Mouse (Mus musculus) cerebellum, adult 2 months (tissue): ENCODE measurements around the gene Vamp9. TPM values are rescaled to one million over a fixed set of nuclear protein-coding genes. Genes with fewer than 3 reads are reported as not detected.
A peak's percentile ranks its signal among the peaks of the same experiment; 100 is the strongest.

Source experiments
- DNase-seq, 2 experiments: peaks; one replicate each; pipeline ENCODE4 v3.0.0; 2021
- H3K27ac ChIP-seq: fragments of 200-500 bp; 2 replicates; pipeline ENCODE4 v1.5.1; 2012; ENCODE audit warnings: low read length, control low read depth, inconsistent platforms; ENCODE audit not compliant: insufficient read depth
- H3K27me3 ChIP-seq: fragments of 200-500 bp; 2 replicates; pipeline ENCODE4 v1.6.1; 2012; ENCODE audit warnings: inconsistent platforms, mild to moderate bottlenecking, low read length, moderate library complexity; ENCODE audit not compliant: control insufficient read depth, insufficient read depth
- H3K4me1 ChIP-seq: fragments of 200-500 bp; 2 replicates; pipeline ENCODE4 v1.6.1; 2011; ENCODE audit warnings: low read length; ENCODE audit not compliant: control insufficient read depth, insufficient read depth
- H3K4me3 ChIP-seq: fragments of 200-500 bp; replicated peaks from 2 replicates; pipeline ENCODE3; 2011; ENCODE audit warnings: mild to moderate bottlenecking, low read depth, low read length, control low read depth; ENCODE audit not compliant: insufficient read depth
- CTCF ChIP-seq: fragments of 200-500 bp; IDR thresholded peaks from 2 replicates; pipeline ENCODE4 v1.5.1; 2011; ENCODE audit warnings: low read depth, mild to moderate bottlenecking, control low read depth, low read length, moderate library complexity, borderline replicate concordance; ENCODE audit not compliant: insufficient read depth
- POLR2A ChIP-seq: fragments of 200-500 bp; IDR thresholded peaks from 2 replicates; pipeline ENCODE4 v1.6.1; 2011; ENCODE audit warnings: low read length, control low read depth, borderline replicate concordance; ENCODE audit not compliant: insufficient read depth
- WGBS: fragments of 180-500 bp; shearing (Covaris S2); methylation state at CpG from one replicate; pipeline ENCODE4 v1.1.7; 2018; 5-methylcytosine and 5-hydroxymethylcytosine counted together
- polyA plus RNA-seq: library from polyadenylated mRNA; depleted of rRNA; stranded (reverse); fragments of >200 nt; gene quantifications from 2 replicates; pipeline ENCODE4 v1.2.3, GENCODE M21; 2012

Gene Vamp9
- polyA plus RNA-seq, 1 experiment, result not detected

DNA sequence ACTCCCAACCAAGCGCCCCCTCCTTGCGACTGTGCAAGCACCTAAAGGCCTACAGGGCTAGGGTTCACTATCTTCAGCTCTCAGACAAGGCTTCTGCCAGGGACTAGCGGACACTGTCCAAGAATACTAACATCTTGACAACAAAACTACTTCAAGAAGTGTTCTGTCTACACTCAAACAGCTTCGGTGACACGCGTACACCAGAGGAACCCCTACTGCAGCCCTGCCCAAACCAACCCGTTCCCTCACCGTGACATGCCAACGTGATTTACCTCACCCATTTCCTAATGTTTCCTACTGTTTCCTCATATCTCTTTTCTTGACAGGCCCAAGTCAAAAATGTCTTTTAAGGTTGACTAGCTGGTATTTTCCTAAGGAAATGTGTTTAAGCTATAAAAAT is 37.1 kb upstream of the Vamp9 start:
- WGBS, result 90% methylated on average over 9 of the region's 9 CpGs
- Histone ChIP-seq H3K4me3 (no peak overlapping the region), H3K4me1 (peaks cover 2% of the 10 kb centered on the region; the same call in 1 of the 2 replicates), H3K27ac (no peak overlapping the region), H3K27me3 (no peaks in the 10 kb centered on the region)
- no peak for DNase-seq
- no peak for TF ChIP-seq CTCF
- no peak for TF ChIP-seq POLR2A

DNA sequence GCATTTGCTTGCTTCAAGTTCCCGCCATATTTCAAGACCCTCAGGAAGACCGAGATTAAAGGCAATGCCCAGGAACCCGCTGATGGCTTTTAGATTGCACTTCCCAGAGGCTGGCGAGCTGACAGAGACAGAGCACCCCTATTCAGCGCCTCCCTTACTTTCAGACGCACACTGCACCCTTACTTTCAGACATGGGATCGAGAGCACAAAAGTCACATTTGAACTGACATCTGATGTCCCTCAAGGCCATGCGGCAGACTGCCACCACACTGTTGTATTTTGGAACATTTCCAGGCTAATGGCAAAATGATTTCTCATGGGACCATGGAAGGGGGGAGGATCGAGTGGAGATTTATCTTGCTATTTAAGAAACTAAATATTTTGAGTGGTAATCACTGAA is 28.5 kb upstream of the Vamp9 start:
- no peak for TF ChIP-seq POLR2A
- H3K4me3 ChIP-seq, result no peak overlapping the region
- 32% methylated on average over 9 of the region's 9 CpGs for WGBS
- H3K4me1 ChIP-seq, result no peaks in the 10 kb centered on the region; the same call in 1 of the 2 replicates
- no peaks in the 10 kb centered on the region for H3K27me3 ChIP-seq
- DNase-seq, result no peak
- H3K27ac ChIP-seq, result no peak overlapping the region

DNA sequence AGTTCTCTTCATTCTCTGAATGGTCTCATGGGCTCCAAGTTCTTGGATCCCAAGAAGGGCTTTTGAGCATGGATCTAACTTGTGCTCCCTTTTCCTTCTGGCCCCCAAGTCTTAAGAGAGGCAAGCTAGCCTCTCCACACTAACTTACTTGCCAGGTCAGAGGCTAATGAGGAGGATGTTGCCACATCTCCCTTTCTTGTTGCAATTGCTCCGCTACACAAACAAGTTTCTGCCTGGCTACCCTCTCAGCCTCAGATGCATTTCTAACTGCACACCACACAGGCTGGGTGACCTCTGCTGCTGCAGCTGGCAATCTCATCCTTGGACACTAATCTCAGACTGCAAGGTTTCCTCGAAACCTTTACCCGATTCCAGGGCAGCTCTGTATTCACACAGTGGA is 23.6 kb upstream of the Vamp9 start:
- WGBS, result 84% methylated on average over 3 of the region's 3 CpGs
- no peaks in the 10 kb centered on the region; the same call in 1 of the 2 replicates for H3K27me3 ChIP-seq

DNA sequence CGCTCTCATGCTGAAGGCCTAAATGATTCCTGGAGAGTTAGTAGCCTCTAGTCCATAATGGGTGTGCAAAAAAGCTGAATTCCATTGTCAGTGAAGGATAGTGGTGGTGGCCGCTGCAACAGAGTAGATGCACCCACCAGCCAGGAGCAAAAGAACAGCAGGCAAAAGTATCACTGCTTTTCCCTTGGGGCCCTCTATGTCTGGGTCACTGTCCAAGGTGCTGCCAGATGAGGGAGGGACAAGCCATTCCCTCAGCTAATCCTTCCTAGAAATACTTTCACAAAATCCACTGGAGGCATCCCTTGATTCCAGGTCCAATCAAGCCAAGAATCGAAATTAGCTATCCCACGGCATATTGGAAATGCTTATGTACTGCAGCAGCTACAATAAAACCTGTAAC is 22.0 kb upstream of the Vamp9 start:
- Histone ChIP-seq H3K27me3 (no peaks in the 10 kb centered on the region; the same call in 1 of the 2 replicates), H3K4me1 (no peaks in the 10 kb centered on the region), H3K4me3 (no peak overlapping the region), H3K27ac (no peak overlapping the region)
- DNase-seq, result no peak
- TF ChIP-seq CTCF (no peak), POLR2A (no peak)
- 96% methylated on average over 4 of the region's 4 CpGs for WGBS

More for the DNA sequence above, 23.6 kb upstream of the Vamp9 start:
- no peak overlapping the region for H3K27ac ChIP-seq
- TF ChIP-seq POLR2A, result no peak
- no peak for TF ChIP-seq CTCF
- no peaks in the 10 kb centered on the region; the same call in 1 of the 2 replicates for H3K4me1 ChIP-seq
- DNase-seq, result no peak
- no peak overlapping the region for H3K4me3 ChIP-seq

DNA sequence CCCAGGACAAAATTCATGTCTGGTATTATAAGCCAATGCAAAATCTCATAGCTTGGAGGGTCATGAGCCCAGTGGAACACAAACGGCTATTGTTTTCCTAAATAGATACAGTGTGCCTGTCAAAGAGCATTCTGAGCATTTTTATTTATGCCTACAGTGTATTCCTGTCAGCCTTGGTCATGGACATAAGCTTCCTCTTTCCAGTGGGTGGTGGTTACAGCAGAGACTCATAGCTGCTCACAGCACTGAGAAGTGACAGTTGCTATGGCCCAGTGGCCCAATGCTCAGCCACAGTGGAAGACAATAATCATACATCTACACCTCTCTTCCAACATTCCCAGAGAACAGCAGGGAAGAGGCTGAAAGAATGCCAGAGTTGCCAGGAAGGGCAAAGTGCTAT is 18.9 kb upstream of the Vamp9 start:
- WGBS, result 49% methylated on average over 1 of the region's 1 CpGs
- TF ChIP-seq CTCF, result no peak
- TF ChIP-seq POLR2A, result no peak
- H3K4me1 ChIP-seq, result no peaks in the 10 kb centered on the region

DNA sequence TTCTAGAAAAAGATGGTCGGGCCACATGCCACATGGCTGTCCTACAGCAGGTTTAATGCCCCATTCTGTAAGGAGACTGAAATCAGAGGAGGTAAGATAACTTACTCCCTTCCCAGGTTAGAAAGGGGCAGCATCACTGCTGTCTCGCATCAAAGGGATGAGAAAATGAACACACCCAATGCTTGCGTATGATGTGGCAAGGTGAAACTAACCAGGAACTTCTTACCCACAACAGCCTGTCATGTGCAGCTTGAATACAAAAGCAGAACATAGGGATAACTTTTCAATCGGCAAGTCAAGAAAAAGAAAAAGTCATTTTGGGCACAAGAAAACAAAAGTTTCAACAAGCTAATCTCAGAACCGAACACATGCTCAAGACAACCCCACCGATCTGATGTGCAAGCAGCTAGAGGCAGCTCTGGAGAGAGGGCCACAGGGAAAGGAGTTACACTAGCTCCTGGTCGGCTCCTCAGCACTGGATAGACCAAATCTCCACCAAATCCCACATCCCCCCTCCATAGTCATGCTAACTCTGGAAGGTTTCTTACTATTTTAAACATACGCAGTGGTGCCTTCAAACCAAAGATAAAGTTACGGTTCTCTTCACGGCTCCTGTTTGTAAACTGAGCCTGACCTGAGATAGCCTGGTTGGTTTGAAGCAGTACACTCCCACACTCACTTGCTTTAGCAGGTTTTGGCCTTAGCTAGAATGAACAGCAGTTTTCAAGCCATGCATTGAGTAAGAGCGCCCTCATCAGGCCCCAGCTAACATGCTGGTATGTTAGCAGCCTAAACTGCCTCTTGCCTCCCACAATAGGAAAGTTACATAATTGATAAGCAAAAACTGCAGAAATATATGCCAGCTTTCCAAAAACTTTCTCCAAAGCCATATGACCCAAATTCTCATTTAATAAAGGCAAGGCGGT is 14.3 kb upstream of the Vamp9 start:
- Histone ChIP-seq H3K4me3 (no peak overlapping the region), H3K27ac (no peak overlapping the region), H3K27me3 (no peaks in the 10 kb centered on the region; the same call in 1 of the 2 replicates), H3K4me1 (no peaks in the 10 kb centered on the region)
- WGBS, result 74% methylated on average over 12 of the region's 12 CpGs
- DNase-seq, result peak; percentile 59 to 61
- peak; percentile 72 for TF ChIP-seq CTCF
- TF ChIP-seq POLR2A, result no peak

More for the DNA sequence above, 18.9 kb upstream of the Vamp9 start:
- Histone ChIP-seq H3K4me3 (no peak overlapping the region), H3K27ac (no peak overlapping the region), H3K27me3 (no peaks in the 10 kb centered on the region; the same call in 1 of the 2 replicates)
- DNase-seq, result no peak

DNA sequence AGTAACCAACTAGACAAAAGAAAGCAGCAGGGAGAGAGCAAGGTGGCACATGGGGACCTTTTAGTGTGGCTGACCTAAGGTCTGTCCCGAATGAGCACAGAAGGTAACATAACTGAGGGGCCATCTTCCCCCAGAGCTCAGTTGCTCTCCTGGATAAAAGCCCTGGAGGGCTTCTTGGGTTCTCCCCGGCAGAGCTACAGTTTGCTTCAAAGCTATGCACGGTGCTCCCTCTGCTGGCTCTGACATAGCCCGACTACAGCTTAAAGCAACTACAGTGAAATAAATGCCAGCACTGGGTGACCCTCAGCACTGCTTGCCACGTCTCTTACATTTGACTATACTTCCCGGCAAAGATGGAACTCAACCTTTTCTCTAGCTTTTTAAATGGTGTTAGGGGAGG is 6.0 kb upstream of the Vamp9 start:
- DNase-seq, result peak; percentile 29 to 40

DNA sequence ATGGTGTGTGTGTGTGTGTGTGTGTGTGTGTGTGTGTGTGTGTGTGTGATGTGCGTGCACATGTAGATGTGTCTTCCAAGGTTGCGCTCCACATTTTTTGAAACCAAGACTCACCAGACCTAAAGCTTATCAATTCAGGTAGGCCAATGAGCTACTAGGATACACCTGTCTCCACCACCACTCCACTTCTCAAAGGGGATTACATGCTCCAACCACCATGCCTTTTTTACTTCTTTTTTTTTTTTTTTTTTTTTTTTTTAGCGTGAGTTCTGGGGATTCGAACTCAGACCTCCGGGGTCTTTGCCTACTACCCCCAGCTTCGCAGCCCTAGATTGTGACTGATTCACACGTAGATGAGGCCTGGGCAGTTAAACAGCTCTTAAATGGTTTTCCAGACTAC is 323 bp upstream of the Vamp9 start:
- H3K4me1 ChIP-seq, result no peaks in the 10 kb centered on the region
- H3K27me3 ChIP-seq, result no peaks in the 10 kb centered on the region
- no peak overlapping the region for H3K27ac ChIP-seq
- H3K4me3 ChIP-seq, result peak overlapping the region; percentile 63
- TF ChIP-seq CTCF (no peak), POLR2A (no peak)
- WGBS, result 70% methylated on average over 7 of the region's 7 CpGs
- peak in 1 of 2 experiments; percentile 8 for DNase-seq

More for the DNA sequence above, 6.0 kb upstream of the Vamp9 start:
- TF ChIP-seq CTCF, result peak; percentile 67
- no peak for TF ChIP-seq POLR2A
- Histone ChIP-seq H3K27ac (no peak overlapping the region), H3K4me3 (no peak overlapping the region), H3K27me3 (no peaks in the 10 kb centered on the region; the same call in 1 of the 2 replicates), H3K4me1 (no peaks in the 10 kb centered on the region)
- 5% methylated on average over 6 of the region's 6 CpGs for WGBS
